ENCODE assay signal across 34 mouse cellular contexts in the genomic region with DNA sequence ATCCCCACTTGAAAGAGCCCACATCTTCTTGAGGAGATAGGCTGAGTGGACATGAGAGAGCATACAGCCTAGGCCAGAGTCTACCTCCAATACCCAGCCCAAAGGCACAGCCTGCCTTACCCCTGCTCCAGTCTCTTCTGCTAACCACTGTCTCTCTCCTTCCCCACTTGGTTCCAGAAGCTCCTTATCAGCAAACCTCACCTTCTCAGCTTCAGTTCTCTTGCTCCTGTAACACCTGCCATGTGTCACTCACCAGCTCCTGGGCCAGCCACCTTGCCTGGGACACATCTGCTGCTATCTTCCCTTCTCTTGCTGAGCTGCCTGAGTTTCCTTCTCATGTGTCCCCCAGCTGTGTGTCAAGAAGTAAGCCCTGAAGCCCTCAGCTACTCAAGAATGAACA. TPM values are rescaled to one million over a fixed set of nuclear protein-coding genes. Genes with fewer than 3 reads are reported as not detected.
"Had no signal": no experiment of that assay in that cellular context is flagged by ENCODE, and none has a peak within 500 bp of the region (broad histone marks: within the 10 kb centered on the region; RNA-seq: fewer than 3 reads in every experiment).

No protein-coding gene starts in this region.

RNA-seq across cellular contexts. Expression of gene Calm4, which starts 3.9 kb away (rescaled TPM):
- total RNA-seq: gastrocnemius, postnatal 14 days; gastrocnemius, postnatal 36 days; heart, adult 2 months; heart, postnatal 14 days; heart, postnatal 36 days; hindbrain, postnatal 0 days; layer of hippocampus, adult 18-20 months; layer of hippocampus, adult 8-10 months; layer of hippocampus, postnatal 14 days; layer of hippocampus, postnatal 36 days; left cerebral cortex, adult 18-20 months; left cerebral cortex, adult 8-10 months; left cerebral cortex, postnatal 10 days; left cerebral cortex, postnatal 25 days; left cerebral cortex, postnatal 4 days had no signal
- polyA plus RNA-seq: gonadal fat pad, adult 2 months; heart, adult 2 months; heart, embryonic 11.5 days; heart, embryonic 13.5 days; heart, postnatal 0 days; hindbrain, embryonic 11.5 days; hindbrain, embryonic 13.5 days; intestine, embryonic 14.5 days; kidney, adult 2 months; kidney, postnatal 0 days; large intestine, adult 2 months; limb, embryonic 11.5 days; limb, embryonic 13.5 days had no signal

RNA-seq across cellular contexts. Expression of gene Calm5, which starts 20.3 kb away (rescaled TPM):
- total RNA-seq: gastrocnemius, adult 8-10 months; gastrocnemius, postnatal 14 days; gastrocnemius, postnatal 36 days; heart, adult 2 months; heart, postnatal 14 days; heart, postnatal 36 days; hematopoietic stem cell, adult 5-6 weeks; hindbrain, postnatal 0 days; layer of hippocampus, adult 18-20 months; layer of hippocampus, adult 8-10 months; layer of hippocampus, postnatal 14 days; layer of hippocampus, postnatal 36 days; left cerebral cortex, adult 18-20 months; left cerebral cortex, adult 8-10 months; left cerebral cortex, postnatal 10 days; left cerebral cortex, postnatal 25 days; left cerebral cortex, postnatal 4 days had no signal
- polyA plus RNA-seq: gonadal fat pad, adult 2 months; heart, adult 2 months; heart, embryonic 11.5 days; heart, embryonic 13.5 days; heart, embryonic 15.5 days; heart, postnatal 0 days; hindbrain, embryonic 11.5 days; hindbrain, embryonic 13.5 days; hindbrain, embryonic 15.5 days; hindbrain, postnatal 0 days; intestine, embryonic 14.5 days; intestine, embryonic 16.5 days; kidney, adult 2 months; kidney, embryonic 15.5 days; kidney, postnatal 0 days; large intestine, adult 2 months; limb, embryonic 11.5 days; limb, embryonic 13.5 days had no signal

RNA-seq across cellular contexts. Expression of gene Calml3, which starts 29.5 kb away (rescaled TPM):
- total RNA-seq: gastrocnemius, adult 18-20 months; gastrocnemius, adult 8-10 months; gastrocnemius, postnatal 14 days; gastrocnemius, postnatal 36 days; heart, adult 2 months; heart, postnatal 36 days; hematopoietic stem cell, adult 5-6 weeks; hindbrain, postnatal 0 days; layer of hippocampus, adult 18-20 months; layer of hippocampus, adult 8-10 months; layer of hippocampus, postnatal 14 days; layer of hippocampus, postnatal 36 days; left cerebral cortex, adult 18-20 months; left cerebral cortex, postnatal 10 days; left cerebral cortex, postnatal 25 days; left cerebral cortex, postnatal 4 days had no signal
- polyA plus RNA-seq: heart, embryonic 13.5 days; heart, embryonic 15.5 days; heart, postnatal 0 days; hindbrain, embryonic 11.5 days; hindbrain, embryonic 13.5 days; hindbrain, postnatal 0 days; intestine, embryonic 14.5 days; intestine, embryonic 16.5 days; large intestine, adult 2 months had no signal
